Mouse (Mus musculus) megakaryocyte, embryonic 14.5 days (primary cell): ENCODE results near the gene Pramel1.

Source experiments
- FLI1 ChIP-seq: IDR thresholded peaks from 2 replicates; pipeline ENCODE4 v1.6.1; 2012; ENCODE audit warnings: low read length, inconsistent platforms, mixed read lengths
- GATA1 ChIP-seq: IDR thresholded peaks from 3 replicates; pipeline ENCODE4 v1.6.1; 2012; ENCODE audit warnings: mixed read lengths, low read length, inconsistent platforms, borderline replicate concordance

- TF ChIP-seq GATA1, result no peak
- no peak for TF ChIP-seq FLI1
Observed at GRCm38 (mm10) chr4:143388955-143389702, 5.1 kb upstream of the Pramel1 start.
